Mouse (Mus musculus): ENCODE results near the gene Bcl2l1.

The Bcl2l1 gene

DNA sequence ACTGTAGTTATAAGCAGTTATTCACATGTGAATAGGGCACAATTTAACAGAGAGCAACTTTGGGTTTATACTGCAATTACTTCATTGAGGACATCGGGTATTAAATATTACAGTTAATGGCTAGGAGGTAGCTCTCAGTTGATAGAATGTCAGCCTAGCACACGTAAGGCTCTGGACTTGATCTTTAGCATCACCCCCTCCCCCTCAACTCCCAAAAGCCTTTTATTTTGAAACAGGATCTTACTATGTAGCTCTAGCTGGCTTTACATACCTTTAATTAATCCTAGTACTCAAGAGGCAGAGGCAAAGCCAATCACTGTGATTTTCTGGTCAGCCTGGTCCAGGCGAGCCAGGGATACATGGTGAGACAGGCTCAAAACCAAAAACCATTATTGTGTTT is 54.4 kb downstream of the Bcl2l1 start:
- no peak for TF ChIP-seq GATA4 (IDR thresholded peaks at IDR 0.05; ENCODE audit: insufficient replicate concordance, low read length)

DNA sequence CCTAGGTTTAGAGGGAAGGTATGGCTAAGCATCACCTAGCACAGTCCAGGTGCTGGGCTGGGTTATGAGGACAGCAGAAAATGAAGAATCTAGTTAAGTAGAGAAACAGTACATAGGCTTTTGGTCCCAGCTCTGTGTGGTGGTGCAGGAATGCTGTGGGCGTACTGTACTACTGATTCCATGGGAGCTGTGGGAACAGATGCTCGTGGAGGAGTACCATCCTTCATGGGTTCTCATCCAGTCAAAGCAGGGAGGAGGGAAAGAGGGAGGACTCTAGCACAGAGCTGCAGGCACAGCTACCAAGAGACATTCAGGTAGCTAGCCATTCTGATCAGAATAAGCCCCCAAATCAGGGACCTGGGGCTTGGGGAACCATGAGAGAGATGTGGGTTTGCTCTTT is 55.1 kb downstream of the Bcl2l1 start:
- TF ChIP-seq GATA4 (IDR thresholded peaks at IDR 0.05; ENCODE audit: insufficient replicate concordance, low read length), result no peak

- TF ChIP-seq GATA4 (IDR thresholded peaks at IDR 0.05; ENCODE audit: insufficient replicate concordance, low read length), result no peak
Measured at GRCm38 (mm10) chr2:152776019-152776418, 55.5 kb downstream of the Bcl2l1 start.

GRCm38 (mm10) chr2:152775357-152775756 is 56.2 kb downstream of the Bcl2l1 start:
- TF ChIP-seq GATA4 (IDR thresholded peaks at IDR 0.05; ENCODE audit: insufficient replicate concordance, low read length), result no peak

DNA sequence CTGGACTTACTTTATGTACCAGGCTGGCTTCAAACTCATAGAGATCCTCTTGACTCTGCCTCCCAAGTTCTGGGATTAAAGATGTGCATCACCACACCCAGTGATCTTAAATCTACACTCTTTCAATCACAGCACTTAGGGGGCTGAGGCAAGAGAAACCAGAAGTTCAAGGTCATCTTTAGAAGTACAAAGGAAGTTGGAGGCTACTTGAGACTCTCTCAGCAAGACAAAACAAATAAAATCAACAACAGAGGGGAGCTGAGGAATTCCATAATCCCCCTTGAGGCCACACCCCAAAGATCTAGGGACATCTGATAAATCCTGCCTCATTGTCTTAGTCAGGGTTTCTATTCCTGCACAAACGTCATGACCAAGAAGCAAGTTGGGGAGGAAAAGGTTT is 59.3 kb downstream of the Bcl2l1 start:
- no peak for TF ChIP-seq GATA4 (IDR thresholded peaks at IDR 0.05; ENCODE audit: insufficient replicate concordance, low read length)

GRCm38 (mm10) chr2:152771571-152771970 is 60.0 kb downstream of the Bcl2l1 start:
- TF ChIP-seq GATA4 (IDR thresholded peaks at IDR 0.05; ENCODE audit: insufficient replicate concordance, low read length), result no peak

- no peak for TF ChIP-seq GATA4 (IDR thresholded peaks at IDR 0.05; ENCODE audit: insufficient replicate concordance, low read length)
Measured at GRCm38 (mm10) chr2:152769677-152770076, 61.9 kb downstream of the Bcl2l1 start.

DNA sequence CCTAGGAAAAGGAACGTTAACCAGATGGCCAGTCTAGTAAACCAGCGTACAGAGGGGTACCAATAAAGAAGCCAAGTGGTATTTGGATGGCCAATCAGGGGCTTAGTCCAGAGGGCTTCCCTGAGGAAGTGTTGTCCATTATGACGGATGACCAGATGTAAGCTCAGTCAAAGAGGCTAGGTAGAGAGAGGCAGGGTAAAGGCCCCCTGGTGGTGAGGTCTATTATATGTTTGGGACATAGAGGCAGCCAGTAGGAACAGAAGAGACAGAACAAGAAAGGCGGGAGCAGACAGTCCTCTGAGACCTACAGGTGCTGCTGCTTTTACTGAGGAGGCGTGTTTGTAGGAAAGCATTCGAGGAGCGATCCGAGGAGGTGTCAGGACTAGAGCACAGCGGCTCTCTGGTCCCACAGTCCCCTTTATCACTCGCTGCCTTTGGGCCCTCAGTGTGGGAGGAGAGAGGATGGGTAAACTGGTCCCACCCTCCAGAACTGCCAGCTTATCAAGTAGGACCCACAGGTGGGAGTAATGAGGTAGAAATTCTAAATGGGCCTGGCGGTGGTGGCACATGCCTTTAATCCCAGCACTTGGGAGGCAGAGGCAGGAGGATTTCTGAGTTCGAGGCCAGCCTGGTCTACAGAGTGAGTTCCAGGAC is 63.8 kb downstream of the Bcl2l1 start:
- TF ChIP-seq GATA4 (IDR thresholded peaks at IDR 0.05; ENCODE audit: insufficient replicate concordance, low read length), result no peak

DNA sequence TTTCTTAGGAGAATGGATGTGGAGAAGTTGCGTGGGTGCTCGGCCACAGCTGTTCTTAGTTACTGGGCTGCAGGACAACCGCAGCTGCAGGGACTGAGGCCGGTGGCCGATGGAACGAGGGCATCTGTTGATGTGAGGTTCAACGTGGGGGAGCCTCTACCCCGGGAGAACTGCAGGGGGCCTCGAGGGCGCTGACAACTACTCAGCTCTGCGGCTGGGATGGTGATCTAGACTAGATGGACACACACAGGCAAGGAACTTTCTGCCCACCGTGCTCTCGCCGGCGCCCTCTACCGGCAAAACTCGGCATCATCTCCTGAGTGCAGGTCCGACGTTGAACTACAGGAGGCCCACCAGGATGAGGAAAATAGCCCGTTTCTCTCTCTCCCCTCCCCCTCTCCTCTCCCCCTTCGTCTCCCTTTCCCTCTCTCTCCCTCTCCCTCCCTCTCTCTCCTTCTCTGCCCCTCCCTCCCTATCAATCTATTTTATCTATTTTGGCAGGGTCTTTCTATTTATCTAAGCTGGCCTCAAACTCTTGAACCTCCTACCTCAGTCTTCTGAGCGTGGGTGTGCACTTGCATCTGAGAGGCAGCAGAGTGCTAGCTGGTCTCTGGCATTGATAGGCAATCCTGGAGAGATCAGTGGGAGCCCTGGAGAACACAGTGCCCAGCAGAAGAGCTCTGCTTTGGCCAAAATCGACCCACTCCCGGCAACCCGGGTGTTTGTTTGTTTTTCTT is 65.0 kb downstream of the Bcl2l1 start:
- TF ChIP-seq GATA4 (IDR thresholded peaks at IDR 0.05; ENCODE audit: insufficient replicate concordance, low read length), result peak; percentile 54; the same call in 1 of the 2 replicates

GRCm38 (mm10) chr2:152765045-152765674 is 66.4 kb downstream of the Bcl2l1 start:
- no peak for TF ChIP-seq GATA4 (IDR thresholded peaks at IDR 0.05; ENCODE audit: insufficient replicate concordance, low read length)

GRCm38 (mm10) chr2:152764172-152765044 is 67.1 kb downstream of the Bcl2l1 start:
- TF ChIP-seq GATA4 (IDR thresholded peaks at IDR 0.05; ENCODE audit: insufficient replicate concordance, low read length), result no peak

DNA sequence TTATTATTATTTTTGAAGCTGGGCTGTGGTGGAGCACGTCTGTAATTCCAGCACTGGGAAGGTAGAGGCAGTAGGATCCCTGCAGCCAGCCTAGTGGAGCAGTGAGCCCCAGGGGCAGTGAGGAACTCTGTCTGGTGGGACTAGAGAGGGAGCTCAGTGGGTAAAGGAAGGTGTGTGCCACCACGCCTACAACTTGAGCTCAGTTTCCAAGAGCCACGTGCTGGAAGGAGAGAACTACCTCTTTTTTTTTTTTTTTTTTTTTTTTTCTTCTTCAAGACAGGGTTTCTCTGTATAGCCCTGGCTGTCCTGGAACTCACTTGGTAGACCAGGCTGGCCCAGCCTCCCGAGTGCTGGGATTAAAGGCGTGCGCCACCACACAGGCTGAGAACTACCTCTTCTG is 68.2 kb downstream of the Bcl2l1 start:
- no peak for TF ChIP-seq GATA4 (IDR thresholded peaks at IDR 0.05; ENCODE audit: insufficient replicate concordance, low read length)

DNA sequence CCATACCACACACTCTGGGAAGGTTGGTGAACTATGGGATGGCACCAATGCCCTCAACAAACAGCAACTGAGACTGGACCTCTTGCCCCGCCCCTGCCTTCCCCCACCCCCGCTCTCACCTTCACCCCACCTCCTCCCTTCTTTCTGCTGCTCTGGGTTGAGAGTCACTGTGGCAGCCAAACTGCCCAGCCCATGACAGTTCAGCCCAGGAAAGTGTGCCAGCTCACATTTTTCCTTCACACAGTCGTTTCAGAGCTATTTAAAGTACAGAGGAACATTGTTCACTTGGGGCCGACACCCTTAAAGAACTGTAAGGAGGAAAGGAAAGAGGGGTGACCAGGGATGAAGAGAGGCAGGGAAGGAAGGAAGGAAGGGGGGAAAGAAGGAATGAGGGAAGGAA is 73.2 kb downstream of the Bcl2l1 start:
- TF ChIP-seq GATA4 (IDR thresholded peaks at IDR 0.05; ENCODE audit: insufficient replicate concordance, low read length), result no peak

DNA sequence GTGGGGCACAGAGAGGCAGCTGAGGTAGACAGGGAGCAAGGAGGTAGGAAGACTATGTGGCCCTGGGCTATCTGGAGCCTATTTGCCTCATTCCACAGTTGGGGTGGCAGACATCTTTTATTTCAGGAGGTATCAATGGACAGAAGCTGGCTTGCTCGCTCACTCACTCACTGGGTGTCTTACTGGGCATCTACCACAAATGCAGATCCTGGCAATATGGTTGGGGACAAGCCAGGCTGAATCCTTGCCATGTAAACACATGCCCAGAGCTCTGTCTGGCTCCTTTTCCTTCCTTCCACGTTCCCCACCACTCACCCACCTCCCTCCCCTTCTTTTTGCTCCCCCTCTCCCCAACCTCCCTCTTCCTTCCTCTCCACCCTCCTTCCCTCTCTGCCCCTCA is 74.0 kb downstream of the Bcl2l1 start:
- TF ChIP-seq GATA4 (IDR thresholded peaks at IDR 0.05; ENCODE audit: insufficient replicate concordance, low read length), result no peak
